Mouse (Mus musculus) midbrain, embryonic 13.5 days (tissue): Measurements from ENCODE around the gene Phc2. TPM values are rescaled to one million over a fixed set of nuclear protein-coding genes. Genes with fewer than 3 reads are reported as not detected.

Source experiments
- ATAC-seq: fragments of 200-750 bp; cut with Nextera tagmentation; 2 replicates; pipeline ENCODE4 v1.8.0; 2017; ENCODE audit warnings: mild to moderate bottlenecking, moderate TSS enrichment, moderate library complexity
- H3K27ac ChIP-seq: fragments of 300-500 bp; sonication (generic); 2 replicates; pipeline ENCODE4 v1.5.1; 2015; ENCODE audit warnings: inconsistent platforms, mild to moderate bottlenecking, moderate library complexity
- H3K27me3 ChIP-seq: fragments of 300-500 bp; sonication (generic); 2 replicates; pipeline ENCODE4 v1.6.1; 2015; ENCODE audit warnings: mild to moderate bottlenecking, inconsistent platforms
- H3K36me3 ChIP-seq: fragments of 300-500 bp; sonication (generic); 2 replicates; pipeline ENCODE4 v1.6.1; 2015; ENCODE audit warnings: mild to moderate bottlenecking, inconsistent platforms
- H3K4me1 ChIP-seq: fragments of 300-500 bp; sonication (generic); replicated peaks from 2 replicates; pipeline ENCODE4 v1.6.1; 2015; ENCODE audit warnings: inconsistent platforms
- H3K4me2 ChIP-seq: fragments of 300-500 bp; sonication (generic); replicated peaks from 2 replicates; pipeline ENCODE4 v1.6.1; 2015; ENCODE audit warnings: moderate library complexity, mild to moderate bottlenecking, inconsistent platforms
- H3K4me3 ChIP-seq: fragments of 300-500 bp; sonication (generic); replicated peaks from 2 replicates; pipeline ENCODE4 v1.5.1; 2015; ENCODE audit warnings: mild to moderate bottlenecking, inconsistent platforms
- H3K9ac ChIP-seq: fragments of 300-500 bp; sonication (generic); replicated peaks from 2 replicates; pipeline ENCODE4 v1.6.1; 2015; ENCODE audit warnings: mild to moderate bottlenecking, inconsistent platforms
- H3K9me3 ChIP-seq: fragments of 300-500 bp; sonication (generic); 2 replicates; pipeline ENCODE4 v1.6.1; 2016; ENCODE audit warnings: mild to moderate bottlenecking, inconsistent platforms
- WGBS: fragments of 180-500 bp; shearing (Covaris S2); methylation state at CpG from one replicate; pipeline ENCODE4 v1.1.7; 2015; 5-methylcytosine and 5-hydroxymethylcytosine counted together
- polyA plus RNA-seq: library from polyadenylated mRNA; unstranded; fragments of >200 nt; fragmentation: Nextera tagmentation; extraction: Ambion mirVana; gene quantifications from 2 replicates; pipeline ENCODE4 v1.2.1, GENCODE M21; 2015

Phc2 gene
- polyA plus RNA-seq, 1 experiment from 2014 or later = 36.1 TPM

DNA sequence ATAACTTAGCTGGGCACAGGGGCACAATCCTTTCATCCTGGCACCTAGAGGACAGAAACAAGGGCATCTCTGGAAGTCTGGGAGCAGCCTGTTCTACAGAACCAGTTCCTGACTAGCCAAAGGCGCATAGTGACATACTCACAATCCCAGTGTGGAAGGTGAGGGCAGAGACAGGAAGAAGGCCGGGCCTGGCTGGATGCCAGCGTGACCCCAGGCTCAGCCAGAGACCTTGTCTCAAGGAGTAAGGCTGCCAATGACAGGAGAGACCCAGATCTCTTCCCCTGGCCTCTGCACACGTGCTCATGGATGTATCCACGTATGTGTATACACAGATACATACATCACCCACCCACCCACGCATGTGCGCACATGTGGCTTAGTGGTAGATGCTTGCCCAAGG, 127.5 kb downstream of the Phc2 start:
- 96% methylated on average over 7 of the region's 7 CpGs for whole genome bisulfite sequencing
- no peak overlapping the region for H3K4me3 ChIP-seq
- ATAC-seq = no peak
- H3K4me1 ChIP-seq = no peaks in the 10 kb centered on the region
- H3K27ac ChIP-seq = no peak overlapping the region
- peaks cover 95% of the 10 kb centered on the region for H3K36me3 ChIP-seq
- H3K4me2 ChIP-seq = no peak overlapping the region
- no peaks in the 10 kb centered on the region for H3K27me3 ChIP-seq
- no peak overlapping the region for H3K9ac ChIP-seq
- H3K9me3 ChIP-seq = no peaks in the 10 kb centered on the region

DNA sequence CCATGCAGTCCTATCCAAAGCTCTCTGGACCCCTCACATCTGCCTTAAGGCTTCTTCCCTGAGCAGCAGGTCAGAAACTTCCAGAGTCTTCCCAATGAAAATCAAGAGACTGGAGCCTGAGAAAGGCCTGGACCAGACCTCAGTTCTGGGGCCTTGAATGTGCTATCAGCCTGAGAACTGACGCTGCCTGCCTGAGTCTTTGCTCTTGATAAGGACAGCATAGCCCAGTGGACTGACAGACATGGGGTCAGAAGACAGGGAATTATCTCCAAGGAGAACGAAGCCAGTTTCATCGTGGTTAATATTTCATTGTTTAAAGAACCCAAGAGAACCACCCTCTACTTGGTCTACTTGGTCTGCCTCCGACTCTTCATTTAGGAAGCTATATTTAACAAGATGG, 128.1 kb downstream of the Phc2 start:
- H3K27me3 ChIP-seq = no peaks in the 10 kb centered on the region
- H3K4me3 ChIP-seq = no peak overlapping the region
- no peak overlapping the region for H3K27ac ChIP-seq
- no peak for ATAC-seq
- H3K4me2 ChIP-seq = no peak overlapping the region
- peaks cover 96% of the 10 kb centered on the region for H3K36me3 ChIP-seq
- H3K4me1 ChIP-seq = no peaks in the 10 kb centered on the region
- H3K9me3 ChIP-seq = no peaks in the 10 kb centered on the region
- no peak overlapping the region for H3K9ac ChIP-seq
- WGBS = 90% methylated on average over 4 of the region's 4 CpGs

DNA sequence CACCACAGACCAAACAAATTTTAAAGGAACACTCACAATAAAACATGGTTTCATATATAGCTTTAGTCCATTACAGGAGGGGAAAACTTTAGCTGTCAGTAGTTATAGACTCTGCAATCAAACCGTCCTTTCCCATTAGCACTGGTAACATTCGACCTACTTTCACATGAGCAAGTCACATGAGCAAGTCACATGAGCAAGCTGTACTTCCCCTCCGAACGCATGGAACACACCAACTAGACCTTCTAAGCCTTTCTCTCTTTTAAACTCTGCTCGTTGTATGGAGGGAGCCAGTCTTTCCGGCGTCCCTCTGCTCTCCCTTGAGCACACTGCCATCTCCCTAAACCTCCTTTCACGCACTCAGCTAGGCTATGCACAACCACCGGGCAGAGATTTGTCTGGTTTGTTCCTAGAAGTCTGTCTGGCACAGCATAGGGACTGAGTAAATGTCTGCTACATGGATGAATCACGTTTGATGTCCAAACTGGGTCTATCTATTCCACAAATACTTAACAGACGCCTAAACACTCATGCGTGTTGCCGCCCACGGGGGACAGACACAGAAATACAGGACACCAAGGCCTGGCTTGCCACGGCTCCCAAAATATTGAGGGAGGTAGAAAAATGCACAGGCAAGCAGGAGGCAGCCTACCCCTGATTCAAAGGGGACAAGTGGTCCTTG, 130.6 kb downstream of the Phc2 start:
- WGBS = 93% methylated on average over 15 of the region's 15 CpGs
- Histone ChIP-seq H3K4me2 (no peak overlapping the region), H3K4me3 (no peak overlapping the region), H3K9ac (no peak overlapping the region), H3K27me3 (no peaks in the 10 kb centered on the region), H3K4me1 (no peaks in the 10 kb centered on the region; the same call in 1 of the 2 replicates), H3K36me3 (peaks cover 87% of the 10 kb centered on the region), H3K27ac (no peak overlapping the region), H3K9me3 (no peaks in the 10 kb centered on the region)
- ATAC-seq = no peak

DNA sequence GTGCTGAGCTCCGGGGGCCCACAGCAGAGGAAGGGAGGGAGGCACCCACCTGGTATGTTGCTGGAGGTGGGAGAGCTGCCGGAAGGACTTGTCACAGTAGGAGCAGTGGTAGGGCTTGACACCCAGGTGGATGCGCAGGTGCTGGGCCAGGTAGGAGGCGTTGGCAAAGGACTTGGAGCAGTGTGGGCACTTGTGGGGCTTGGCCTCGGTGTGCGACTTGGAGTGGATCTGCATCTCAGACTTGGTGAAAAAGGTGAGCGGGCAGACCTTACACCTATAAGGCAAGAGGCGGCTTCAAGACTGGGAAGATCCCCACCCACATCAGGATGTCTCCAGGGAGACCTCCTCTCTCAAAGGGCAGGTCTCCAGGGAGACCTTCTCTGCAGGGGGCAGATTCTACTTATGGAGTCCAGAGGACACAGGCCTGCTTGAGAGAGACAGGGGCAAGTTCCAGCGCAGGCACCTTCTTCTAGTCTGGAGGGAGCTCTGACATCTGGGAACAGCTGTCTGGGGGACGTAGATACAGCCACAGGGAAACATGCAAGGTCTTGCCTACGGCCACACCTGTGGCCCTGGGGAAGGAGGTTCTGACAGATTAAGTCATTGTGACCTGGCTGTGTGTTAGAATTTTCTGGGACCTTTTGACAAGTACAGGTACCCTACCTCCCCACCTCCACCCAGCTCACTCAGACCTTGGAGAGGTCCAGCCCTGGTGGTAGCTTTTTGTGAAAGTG, 131.6 kb downstream of the Phc2 start:
- Histone ChIP-seq H3K27ac (no peak overlapping the region), H3K27me3 (no peaks in the 10 kb centered on the region), H3K4me3 (no peak overlapping the region), H3K36me3 (peaks cover 82% of the 10 kb centered on the region), H3K9ac (no peak overlapping the region), H3K4me2 (no peak overlapping the region), H3K4me1 (peaks cover 9% of the 10 kb centered on the region), H3K9me3 (no peaks in the 10 kb centered on the region)
- 94% methylated on average over 11 of the region's 11 CpGs for WGBS
- ATAC-seq = no peak

DNA sequence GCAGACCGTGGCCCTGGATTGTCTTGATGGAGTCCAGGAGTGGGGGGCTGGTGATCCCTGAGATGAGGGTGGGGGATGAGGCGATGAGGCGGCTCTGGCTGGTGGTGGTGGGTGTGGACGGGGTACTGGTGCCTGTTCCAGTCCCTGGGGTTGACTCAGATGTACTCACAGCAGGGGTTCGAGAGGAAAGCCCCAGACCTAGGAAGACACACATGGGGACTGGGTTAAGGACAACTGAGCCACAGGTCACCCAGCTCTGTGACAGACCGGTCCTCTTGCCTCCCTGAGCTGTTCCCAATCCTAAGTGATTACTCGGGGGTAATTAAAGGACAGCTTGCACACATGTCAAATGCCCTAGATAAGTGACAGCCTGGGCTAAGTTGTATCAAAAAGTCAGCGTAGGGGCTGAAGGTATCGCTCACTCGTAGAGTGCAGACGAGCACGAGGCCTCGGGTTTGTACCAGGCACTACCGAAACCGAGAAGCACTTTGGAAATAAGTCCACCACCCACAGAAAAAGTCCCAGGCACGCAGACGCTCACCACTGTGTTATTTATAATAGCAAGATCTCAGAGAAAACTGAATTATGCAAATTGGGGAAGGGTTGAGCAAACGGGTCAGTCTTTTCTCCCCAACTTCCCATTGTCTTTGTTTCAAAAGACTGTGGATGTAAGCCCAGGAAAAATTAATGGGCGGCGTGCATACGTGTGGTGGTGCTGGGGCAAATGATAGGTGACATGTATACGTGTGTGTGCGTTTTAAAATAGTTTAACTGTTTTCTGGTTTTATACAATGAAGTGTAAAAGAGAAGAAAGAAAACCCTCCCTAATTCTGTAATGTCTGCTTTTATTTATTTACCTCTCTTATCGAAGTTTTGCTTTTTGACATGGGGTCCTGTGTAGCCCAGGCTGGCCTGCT, 132.8 kb downstream of the Phc2 start:
- H3K4me2 ChIP-seq = no peak overlapping the region
- no peak overlapping the region for H3K27ac ChIP-seq
- peaks cover 80% of the 10 kb centered on the region for H3K36me3 ChIP-seq
- H3K27me3 ChIP-seq = no peaks in the 10 kb centered on the region
- H3K9ac ChIP-seq = no peak overlapping the region
- peaks cover 14% of the 10 kb centered on the region for H3K4me1 ChIP-seq
- no peak overlapping the region for H3K4me3 ChIP-seq
- 88% methylated on average over 24 of the region's 24 CpGs for WGBS
- peak; percentile 11; the same call in 1 of the 2 replicates for ATAC-seq
- H3K9me3 ChIP-seq = no peaks in the 10 kb centered on the region

DNA sequence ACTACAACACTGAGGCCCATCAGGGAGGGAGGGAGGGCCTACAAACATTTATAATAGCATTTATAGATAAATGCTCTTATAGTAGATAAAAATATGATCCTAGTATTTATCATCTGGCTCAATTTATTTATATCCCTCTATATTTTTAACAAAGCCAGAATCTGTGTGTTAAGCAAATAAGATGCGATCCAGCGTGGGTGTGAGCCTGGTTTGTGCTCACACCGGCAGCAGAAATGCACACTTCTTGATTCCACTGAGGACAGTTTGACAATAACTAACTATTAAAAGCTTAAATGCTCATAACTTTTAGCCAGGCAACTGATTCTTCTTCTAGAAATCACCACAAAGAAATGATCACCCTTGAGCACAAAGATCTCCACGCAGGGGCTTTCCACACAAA, 133.6 kb downstream of the Phc2 start:
- Histone ChIP-seq H3K4me2 (no peak overlapping the region), H3K4me1 (peaks cover 14% of the 10 kb centered on the region), H3K36me3 (peaks cover 75% of the 10 kb centered on the region), H3K27ac (no peak overlapping the region), H3K9ac (no peak overlapping the region), H3K9me3 (no peaks in the 10 kb centered on the region), H3K27me3 (no peaks in the 10 kb centered on the region), H3K4me3 (no peak overlapping the region)
- 95% methylated on average over 4 of the region's 4 CpGs for WGBS
- ATAC-seq = no peak

DNA sequence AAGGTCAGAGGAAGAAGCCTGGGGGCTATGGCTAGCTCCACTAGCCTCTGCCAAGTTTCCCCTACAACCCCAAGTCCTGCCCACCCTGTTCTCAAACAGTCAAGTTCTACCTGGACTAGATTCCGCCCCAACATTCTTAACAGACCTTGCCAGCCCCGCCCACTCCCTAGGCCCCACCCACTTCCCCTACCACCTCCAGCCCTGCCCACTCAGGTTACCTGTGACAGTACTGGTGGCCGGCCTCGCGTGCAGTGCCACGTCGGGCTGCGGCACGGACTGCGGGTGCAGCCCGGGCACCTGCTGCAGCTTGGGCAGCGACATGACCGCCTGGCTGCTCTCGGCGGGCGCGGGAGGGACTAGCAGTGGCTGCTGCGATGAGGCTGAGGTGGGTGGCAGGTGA, 135.1 kb downstream of the Phc2 start:
- 0 out of 2 replicates have a peak overlapping the region, but pooled peaks have one; percentile 19 for H3K27ac ChIP-seq
- H3K9ac ChIP-seq = 0 out of 2 replicates have a peak overlapping the region, but pooled peaks have one; percentile 32
- 49% methylated on average over 18 of the region's 18 CpGs for WGBS
- H3K4me3 ChIP-seq = no peak overlapping the region
- no peaks in the 10 kb centered on the region for H3K9me3 ChIP-seq
- H3K4me2 ChIP-seq = no peak overlapping the region
- ATAC-seq = no peak
- no peaks in the 10 kb centered on the region for H3K27me3 ChIP-seq
- peaks cover 59% of the 10 kb centered on the region for H3K36me3 ChIP-seq
- H3K4me1 ChIP-seq = peaks cover 14% of the 10 kb centered on the region

DNA sequence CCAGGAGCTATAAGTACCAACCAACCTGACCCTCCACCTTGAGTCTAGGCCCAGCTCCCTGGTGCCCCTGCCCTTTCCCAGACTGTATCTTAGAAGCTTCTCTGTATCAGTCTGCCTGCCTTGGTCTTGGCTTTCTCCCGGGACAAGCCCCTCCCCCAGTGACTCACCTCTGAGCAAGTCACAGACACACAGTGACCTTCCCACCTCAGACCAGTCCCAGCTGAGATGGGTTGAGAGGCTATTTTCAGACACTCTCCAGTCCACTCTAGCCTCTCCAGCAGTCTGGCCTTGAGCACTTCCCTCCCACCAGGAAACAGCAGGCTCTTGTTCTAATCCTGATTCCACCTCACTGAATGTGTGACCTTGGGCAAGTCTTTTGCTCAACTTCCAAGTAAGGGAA, 139.2 kb downstream of the Phc2 start:
- no peaks in the 10 kb centered on the region for H3K9me3 ChIP-seq
- ATAC-seq = no peak
- no peak overlapping the region for H3K9ac ChIP-seq
- H3K36me3 ChIP-seq = peaks cover 24% of the 10 kb centered on the region
- peaks cover 49% of the 10 kb centered on the region for H3K4me1 ChIP-seq
- no peak overlapping the region for H3K4me3 ChIP-seq
- H3K4me2 ChIP-seq = no peak overlapping the region
- H3K27ac ChIP-seq = no peak overlapping the region
- no peaks in the 10 kb centered on the region for H3K27me3 ChIP-seq
- WGBS = 50% methylated on average over 1 of the region's 1 CpGs

DNA sequence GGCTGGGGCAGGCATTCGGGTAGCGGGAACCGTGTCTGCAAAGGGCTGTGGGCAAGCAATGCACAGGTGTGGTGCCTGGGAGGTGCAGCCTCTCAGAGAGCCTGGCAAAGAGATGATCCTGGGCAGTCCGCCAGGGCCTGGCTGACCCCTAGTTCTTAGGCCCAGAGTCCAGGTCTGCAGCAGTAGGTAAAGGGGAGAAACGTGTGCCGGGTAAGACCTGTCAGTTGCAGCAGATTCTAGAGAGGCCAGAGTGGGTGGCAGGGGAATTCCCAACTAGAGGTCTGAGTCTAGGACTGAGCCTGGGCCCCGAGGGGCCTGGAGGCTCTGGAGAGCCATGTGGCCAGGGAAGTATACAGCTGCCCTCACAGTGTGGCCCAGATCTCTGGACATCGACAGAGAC, 139.7 kb downstream of the Phc2 start:
- H3K9me3 ChIP-seq = no peaks in the 10 kb centered on the region
- no peaks in the 10 kb centered on the region for H3K27me3 ChIP-seq
- 94% methylated on average over 8 of the region's 8 CpGs for WGBS
- H3K4me3 ChIP-seq = no peak overlapping the region
- no peak overlapping the region for H3K27ac ChIP-seq
- ATAC-seq = no peak
- no peak overlapping the region for H3K4me2 ChIP-seq
- peaks cover 54% of the 10 kb centered on the region for H3K4me1 ChIP-seq
- peaks cover 24% of the 10 kb centered on the region for H3K36me3 ChIP-seq
- H3K9ac ChIP-seq = no peak overlapping the region

DNA sequence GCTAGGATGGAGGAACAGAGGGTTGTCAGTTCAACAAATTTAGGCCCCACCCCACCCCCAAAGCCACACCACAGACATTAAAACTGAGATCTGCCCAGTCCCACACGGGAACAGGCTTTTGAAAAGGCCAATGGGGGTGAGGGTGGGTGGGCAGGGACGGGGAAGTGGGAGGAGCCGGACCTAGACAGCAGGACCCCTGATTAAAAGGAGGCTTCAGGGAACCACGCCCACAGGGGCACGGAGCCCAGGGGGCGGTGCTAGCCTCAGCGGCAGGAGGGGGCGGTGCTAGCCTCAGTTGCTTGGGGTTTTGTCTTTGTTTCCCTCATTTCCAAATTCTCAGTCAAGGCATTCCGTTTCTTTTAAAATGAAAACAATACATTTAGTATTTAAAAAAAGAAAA, 141.1 kb downstream of the Phc2 start:
- Histone ChIP-seq H3K4me1 (peaks cover 63% of the 10 kb centered on the region), H3K4me2 (0 out of 2 replicates have a peak overlapping the region, but pooled peaks have one; percentile 15), H3K9me3 (no peaks in the 10 kb centered on the region), H3K27me3 (no peaks in the 10 kb centered on the region), H3K9ac (no peak overlapping the region), H3K36me3 (peaks cover 12% of the 10 kb centered on the region; the same call in 1 of the 2 replicates), H3K27ac (no peak overlapping the region), H3K4me3 (no peak overlapping the region)
- 3% methylated on average over 9 of the region's 9 CpGs for WGBS
- 0 out of 2 replicates have a peak, but pooled peaks have one; percentile 37 for ATAC-seq

DNA sequence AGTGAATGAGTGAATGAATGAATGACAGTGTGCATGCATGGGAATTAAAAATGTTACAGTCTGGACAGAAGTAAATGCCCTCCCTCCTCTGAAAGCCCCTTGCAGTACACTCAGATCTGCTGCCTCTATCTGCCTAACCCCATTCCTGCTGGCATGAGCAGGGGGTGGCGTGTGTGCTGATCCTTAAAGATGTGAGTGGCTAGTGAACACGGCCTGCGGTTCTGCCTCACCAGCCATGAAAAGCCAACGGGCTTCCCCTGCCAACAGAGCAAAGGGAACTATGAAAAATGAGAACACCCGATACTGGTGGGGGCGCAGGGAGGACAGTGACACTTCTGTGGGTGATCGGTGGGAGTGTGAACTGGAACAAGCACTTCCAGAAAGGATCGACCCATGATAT, 142.3 kb downstream of the Phc2 start:
- Histone ChIP-seq H3K4me1 (peaks cover 65% of the 10 kb centered on the region), H3K9ac (no peak overlapping the region), H3K27ac (peak overlapping the region; percentile 35; the same call in 1 of the 2 replicates), H3K4me2 (no peak overlapping the region), H3K36me3 (peaks cover 7% of the 10 kb centered on the region; the same call in 1 of the 2 replicates), H3K4me3 (no peak overlapping the region), H3K9me3 (no peaks in the 10 kb centered on the region), H3K27me3 (no peaks in the 10 kb centered on the region)
- ATAC-seq = no peak
- 58% methylated on average over 8 of the region's 8 CpGs for WGBS
